Mouse (Mus musculus) frontal cortex, postnatal 14 days (tissue): Measurements from ENCODE around the gene Paqr8.

Experiments
- DNase-seq, 2 experiments: peaks; one replicate each; pipeline ENCODE4 v3.0.0; 2022; ENCODE audit warnings: low spot score in 2 of 2

Paqr8 gene

DNA sequence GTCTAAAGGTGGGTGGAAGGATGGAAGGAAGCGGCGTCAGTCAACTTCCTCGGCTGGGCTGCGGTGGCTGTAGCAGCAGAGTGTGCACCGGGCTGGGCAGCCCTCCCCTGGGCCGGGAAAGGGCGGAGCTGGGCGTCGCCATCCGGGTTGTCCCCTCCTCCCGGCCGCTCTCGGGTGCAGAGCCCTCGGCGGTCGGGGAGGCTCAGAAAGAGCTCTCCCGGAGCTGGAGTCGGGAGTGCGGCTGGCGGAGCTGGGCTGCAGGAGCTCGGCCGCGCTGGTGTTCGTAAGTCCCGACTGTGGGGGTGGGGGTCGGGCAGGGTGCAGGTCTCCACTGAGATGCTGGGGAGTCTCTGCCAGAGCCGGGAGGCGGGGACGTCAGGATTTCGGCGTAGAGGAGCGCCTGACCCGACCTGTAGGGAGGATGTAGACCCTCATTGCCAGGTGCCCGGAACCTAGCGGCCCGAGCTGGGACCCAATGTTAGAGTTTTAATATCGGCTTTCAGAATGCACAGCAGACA is at the start of gene Paqr8:
Gene Paqr8 (plus strand): TSS at position 203 of the 518 bp plus-strand sequence.
- DNase-seq, result peak; percentile 70 to 85

DNA sequence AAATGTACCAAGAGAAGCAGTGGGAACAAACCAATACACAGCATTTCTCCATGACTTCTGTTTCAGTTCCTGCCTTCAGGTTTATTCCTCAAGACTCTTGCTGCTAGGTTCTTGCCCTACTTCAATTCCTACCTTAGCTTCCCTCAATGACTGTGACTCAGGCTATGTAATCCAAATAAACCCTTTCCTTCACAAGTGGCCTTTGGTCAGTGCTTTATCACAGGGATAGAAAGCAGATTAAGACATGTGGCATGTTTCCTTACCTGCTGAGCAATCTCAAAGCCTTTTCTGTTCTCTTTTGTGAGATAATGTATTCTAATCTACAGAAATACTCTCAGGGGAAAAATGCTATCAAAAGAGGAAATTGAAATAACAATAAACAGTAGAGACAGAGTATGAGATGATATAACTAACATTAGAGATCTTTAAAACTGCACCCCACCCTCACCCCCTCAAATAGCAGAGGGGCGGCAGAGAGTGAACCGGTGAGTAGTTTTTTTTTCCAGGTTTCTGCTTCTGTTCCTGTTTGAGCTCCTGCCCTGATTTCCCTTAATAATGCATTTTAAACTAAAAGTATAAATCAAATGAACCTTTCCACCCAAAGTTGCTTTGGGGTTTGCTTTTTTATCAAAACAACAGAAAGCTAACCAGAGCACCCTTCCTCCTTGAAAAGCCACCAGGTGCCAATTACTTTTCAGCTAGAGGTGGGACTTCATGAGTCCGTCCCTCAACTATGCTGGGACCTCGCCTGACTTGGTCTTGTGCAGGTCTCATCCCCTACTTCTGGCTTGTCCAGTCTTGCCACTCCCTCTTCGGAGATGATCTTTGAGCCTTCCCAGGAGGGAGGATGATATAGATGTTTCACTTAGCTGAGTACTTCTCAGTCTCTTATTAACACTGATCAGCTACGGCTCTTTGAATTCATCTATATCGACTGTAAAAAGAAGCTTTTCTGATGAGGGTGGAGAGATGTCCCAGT is 33.2 kb upstream of the Paqr8 start:
- no peak for DNase-seq

DNA sequence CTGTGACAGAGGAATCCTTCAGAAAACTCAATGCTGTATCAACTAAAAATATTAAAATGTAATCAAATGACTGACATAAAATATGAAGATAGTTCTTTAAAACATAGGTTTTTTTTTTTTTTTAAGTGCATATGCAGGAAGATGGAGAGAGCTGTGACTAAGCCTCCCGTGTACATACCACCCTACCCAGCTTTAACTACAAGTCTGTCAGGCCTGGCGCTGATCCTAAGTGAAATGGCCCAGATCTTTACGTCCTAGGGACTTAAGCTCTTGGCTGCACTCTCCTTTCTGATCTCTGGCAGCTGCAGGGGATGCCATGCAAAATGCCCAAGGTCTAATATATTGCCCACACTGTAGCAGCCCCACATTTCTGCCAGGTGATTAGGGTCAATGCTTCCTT is 29.6 kb upstream of the Paqr8 start:
- DNase-seq, result no peak

DNA sequence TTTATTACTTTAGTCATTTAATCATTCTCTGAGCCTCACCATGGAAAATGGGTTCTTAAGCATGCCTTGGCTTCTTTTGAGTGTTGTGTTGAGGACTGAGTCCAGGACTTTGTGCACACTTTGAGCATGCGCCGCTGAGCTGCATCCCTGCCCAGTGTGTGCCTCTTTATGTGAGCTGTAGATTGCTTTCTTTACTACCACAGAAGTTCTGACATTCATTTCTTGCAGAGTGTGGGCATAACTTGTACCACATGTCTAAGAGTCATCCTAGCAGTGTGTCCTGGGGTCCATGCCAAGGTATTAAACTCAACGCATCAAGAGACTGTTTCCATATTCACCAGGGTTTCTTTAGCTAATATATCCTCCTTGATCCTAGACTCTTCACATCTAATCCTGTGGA is 28.5 kb upstream of the Paqr8 start:
- DNase-seq, result no peak

DNA sequence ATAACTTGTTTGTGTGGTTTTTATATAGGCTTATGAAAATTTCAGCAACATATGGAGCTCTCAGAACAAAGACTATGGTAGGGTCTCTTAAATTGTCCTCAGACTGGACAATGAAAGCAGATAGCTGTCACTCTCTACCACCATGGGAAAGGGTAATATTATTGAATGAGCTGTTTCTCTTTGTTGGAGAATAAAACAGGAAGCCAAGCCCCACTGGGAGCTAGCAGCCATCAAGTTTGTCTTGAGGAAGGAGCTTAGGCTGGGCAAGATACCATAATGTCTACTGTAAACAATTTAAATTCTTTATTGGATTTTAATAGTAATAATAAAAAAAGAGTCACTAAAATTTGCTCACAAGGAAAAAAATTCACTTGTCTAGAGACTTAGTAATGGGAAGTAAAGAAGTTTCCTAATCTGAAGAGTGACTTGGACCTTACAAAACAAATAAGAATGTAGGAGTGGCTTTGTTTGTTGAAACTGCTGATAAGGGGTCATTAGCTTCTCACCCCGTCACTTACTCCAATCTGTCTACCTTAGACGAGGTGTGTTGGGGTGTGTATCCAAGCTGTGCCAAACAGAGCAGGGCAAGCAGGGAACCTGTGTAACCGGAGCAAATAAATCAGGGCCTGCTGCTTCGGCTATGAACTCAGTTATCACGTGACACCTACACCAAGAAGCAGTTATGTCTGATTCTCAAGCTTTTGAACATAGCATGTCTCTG is 26.8 kb upstream of the Paqr8 start:
- no peak for DNase-seq

DNA sequence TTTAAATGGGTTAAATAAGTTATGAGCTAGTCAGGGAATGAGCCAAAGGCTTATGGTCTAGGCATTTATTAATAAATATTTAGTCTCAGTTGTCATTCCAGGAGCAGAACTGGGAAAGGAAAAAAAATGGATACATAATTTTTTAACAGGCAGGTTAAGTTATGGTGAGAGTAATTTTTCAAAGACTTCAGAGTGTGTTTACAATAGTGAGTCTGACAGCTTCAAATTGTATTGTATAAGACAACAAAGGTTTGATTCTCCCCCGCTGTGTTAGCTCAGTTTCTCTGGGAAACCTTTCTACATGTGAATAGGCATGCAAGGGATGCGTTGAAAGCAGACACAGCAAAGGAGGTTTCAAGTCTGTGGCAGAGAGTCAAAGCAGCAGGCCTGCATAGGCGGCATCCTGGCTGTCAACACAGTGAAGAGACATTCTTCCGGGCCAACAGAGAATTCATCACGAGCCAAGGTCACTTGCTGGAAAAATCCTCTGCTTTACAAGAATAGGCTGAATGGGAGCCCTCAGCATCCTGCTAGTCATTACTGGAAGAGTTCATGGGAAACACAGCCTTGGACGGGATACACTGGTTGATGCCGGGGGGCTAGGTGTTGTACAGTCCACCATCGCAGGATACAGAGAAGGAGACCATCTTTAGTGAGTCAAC is 23.0 kb upstream of the Paqr8 start:
- DNase-seq, result no peak

DNA sequence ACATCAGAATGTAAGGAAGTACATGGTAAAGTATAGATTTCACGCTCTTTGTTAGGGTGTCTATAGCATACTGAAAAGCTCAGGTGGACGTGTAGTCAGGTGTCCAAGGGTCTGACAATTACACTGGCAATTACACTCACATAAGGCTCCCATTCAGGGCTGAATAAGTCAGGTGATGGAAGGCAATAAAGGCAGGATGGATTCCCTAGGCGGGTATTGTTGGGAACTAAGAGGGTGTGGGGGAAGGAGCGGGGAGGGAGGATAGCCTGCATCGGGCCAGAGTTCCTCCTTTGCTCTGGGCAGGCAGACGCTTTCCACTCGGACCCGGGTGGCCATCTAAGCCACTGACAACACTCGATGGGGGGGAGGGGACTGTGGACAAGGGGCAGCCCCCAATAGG is 22.4 kb upstream of the Paqr8 start:
- no peak for DNase-seq

DNA sequence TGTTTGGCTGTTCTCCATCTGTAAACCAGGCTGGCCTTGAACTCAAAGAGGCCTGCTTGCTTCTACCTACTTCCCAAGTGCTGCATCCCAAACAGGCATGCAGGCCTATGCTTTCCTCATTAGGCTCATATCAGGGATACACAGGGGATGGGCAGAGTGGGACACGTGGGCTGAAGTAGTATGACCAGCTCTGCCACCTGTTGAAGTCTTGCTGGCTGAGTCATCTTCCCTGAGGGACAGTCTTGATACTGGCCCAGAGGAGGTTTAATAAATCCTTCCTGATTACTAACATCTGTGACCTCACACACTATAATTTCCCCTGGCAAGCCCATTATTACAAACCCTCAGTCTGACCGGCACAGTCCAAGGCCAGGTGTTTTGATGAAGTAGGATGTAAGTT is 19.5 kb upstream of the Paqr8 start:
- DNase-seq, result no peak

DNA sequence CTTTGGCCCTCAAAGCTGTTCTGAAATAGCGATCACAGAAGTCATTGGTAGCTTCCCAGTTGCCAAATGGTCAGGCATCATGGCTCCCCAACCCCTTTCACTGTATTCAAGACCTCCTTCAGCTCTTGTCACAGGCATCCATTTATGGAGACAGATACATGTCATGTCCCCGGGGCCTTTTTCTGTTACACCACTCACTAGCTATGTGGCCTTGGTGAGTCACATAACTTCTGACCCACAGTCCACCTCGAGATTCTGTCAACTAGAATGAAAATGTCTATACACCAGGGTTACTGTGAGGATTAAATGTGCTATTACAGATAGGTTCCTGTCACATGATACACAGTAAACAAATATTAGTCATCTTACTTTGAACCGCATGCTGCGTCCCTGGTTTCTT is 17.9 kb upstream of the Paqr8 start:
- DNase-seq, result no peak

DNA sequence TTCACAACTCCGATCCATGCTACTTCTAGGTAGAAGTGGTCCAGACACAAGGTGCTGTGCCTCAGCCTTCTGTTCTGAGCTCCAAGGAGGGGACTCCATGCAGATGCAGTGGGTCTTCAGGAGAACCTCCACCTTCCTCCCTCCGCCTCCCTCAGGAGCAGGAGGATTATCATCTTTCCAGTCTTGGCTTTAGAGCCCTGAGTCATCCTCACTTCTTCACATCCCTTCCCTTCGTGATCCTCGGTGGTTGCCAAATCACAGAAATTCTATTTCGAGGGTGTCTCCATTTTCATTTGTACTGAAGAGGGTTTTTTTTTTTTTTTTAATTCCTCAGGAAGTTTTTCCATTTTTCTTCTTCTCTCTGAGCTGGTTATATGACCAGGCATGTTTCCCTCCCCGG is 16.3 kb upstream of the Paqr8 start:
- DNase-seq, result no peak

DNA sequence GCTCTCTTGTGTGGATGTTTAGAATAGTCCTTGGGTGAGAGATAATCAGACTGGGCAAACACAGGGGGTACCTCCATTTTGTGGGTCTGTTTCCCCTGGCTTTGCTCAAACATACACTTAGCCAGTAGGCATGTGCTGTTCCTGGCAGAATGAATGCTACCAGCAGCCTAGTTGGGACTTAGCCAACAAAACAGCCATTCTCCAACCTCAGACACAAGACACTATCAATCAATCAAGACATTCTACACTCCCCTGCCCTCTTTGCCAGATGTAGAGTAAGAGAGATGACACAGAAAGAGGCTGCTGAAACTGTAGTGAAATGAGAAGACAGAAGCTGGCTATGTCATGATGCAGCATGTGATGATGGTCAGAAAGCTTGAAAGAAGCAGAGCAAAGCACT is 13.1 kb upstream of the Paqr8 start:
- DNase-seq, result no peak

DNA sequence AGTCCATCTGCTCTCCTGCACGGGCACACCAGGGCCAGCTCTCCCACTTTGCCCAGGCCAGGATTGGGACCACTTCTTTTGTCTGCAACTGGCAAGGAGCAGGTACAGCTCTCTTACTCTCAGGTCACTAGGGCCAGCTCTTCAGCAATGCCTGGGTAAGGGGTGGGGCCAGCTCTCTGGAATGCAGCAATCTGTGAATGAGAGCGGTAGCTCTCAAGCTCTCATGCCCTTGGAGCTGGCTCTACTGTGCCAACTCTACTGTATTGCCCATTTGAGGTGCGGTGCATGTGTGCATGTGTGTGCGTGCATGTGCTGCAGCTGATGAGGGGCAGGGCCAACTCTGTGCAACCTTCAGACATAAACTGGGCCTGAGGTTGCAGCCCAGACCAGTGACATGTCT is 11.0 kb upstream of the Paqr8 start:
- DNase-seq, result no peak

DNA sequence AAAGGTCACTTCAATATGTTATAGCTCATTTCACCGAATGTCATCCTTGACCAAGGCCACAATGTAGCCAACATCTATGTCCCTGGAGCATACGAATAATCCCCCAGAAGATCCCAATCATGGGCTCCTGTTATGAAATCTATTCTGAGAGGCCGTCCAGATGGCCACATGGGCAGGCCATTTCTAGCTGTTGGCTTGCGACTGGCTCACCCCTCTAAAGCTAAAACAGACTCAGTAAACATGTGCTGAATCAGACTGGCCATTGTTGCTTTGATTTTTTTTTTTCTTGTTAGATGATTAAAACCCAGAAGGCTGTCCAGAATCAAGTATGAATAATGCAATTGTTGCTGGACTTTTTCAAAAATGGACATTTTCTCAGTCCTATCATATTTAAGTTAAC is 7.3 kb upstream of the Paqr8 start:
- no peak for DNase-seq

DNA sequence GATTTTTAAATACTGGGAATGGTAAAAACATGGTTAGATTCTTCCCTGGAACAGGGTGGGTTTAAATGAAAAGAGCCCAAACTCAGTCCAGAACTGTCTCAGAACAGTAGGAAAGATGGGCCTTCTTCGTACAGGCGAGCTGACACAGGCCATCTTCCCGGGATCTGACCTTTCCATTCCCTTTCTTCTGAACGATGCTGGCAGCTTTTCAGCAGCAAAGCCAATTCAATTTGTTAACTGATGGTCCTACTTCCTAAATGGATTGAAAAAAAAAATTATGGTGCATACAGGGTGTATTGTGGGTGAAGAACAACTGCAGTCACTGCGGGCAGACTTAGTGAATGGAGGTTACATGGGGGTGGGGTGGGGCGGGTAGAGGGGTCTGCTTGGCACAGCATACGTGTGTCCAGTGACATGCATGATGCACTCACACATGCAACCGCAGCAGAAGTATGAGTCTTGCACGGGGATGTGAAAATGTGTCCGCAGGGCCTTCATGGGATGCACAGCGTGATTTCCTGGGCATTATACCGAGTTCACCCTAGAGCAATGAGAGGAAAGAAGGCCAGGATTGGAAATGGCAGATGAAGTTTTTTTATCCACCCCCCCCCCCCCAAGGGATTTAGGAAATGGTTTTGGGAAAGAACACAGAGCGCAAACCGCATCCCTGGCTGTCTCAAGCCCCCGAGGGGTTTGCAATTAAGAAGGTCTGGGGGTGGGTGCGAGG is 566 bp upstream of the Paqr8 start:
- DNase-seq, result no peak

DNA sequence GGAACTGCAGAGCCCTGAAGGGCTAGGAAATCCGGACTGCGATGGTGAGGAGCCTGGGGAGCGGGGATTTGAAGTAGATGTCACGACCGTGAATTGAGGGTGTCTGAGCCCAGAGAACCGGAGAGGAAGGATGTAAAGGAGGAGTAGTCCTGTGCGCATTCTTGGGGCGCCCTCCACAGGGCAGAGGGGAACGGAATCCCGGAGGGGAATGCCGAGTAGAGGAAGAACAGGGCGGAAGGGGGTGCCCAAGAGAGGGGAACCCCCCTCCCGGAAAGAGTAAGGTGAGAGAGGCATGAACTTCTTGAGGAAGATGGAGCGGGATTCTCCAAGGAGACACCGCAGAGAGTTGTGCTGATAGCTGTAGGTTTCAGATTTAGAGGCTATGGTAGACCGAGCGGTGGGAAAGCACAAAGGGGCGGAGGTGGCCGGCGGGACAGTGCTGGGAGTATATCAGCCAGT is 564 bp downstream of the Paqr8 start:
- peak; percentile 69 to 72 for DNase-seq

DNA sequence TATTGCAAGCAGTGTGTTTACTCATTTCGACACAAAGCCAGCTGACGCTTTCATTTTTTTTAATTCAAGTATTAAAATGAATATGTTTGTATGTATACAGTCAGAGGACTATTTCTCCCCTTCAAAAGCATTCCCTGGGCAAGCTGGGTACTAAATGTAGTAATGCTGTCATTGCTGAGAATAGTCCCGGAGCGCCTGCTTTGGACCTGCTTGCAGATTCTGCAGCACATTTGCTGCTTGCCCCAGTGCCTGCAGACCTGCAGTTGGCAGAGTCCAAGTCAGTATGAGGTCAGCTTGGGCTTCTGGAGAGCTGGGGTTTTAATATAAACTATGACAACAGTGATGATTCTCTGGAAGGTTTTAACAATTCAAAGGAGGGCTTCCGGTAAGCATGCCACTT is 2.7 kb downstream of the Paqr8 start:
- no peak for DNase-seq

DNA sequence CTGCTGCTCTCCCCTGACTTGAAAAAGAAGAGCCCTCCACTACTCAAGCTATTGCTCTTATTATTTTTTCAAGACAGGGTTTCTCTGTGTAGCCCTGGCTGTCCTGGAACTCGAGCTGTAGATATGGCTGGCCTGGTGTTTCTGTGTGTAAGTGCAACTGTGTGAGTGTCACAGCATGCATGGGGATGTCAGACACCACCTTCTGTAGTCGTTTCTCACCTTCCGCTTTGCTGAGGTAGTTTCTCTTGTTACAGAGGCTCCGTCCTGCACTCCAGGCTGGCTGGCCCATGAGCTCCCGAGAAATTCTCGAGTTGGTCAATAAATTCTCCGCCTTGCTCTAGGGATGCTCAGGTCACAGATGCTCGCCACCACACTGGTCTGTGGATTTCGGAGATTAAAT is 8.0 kb downstream of the Paqr8 start:
- DNase-seq, result no peak

DNA sequence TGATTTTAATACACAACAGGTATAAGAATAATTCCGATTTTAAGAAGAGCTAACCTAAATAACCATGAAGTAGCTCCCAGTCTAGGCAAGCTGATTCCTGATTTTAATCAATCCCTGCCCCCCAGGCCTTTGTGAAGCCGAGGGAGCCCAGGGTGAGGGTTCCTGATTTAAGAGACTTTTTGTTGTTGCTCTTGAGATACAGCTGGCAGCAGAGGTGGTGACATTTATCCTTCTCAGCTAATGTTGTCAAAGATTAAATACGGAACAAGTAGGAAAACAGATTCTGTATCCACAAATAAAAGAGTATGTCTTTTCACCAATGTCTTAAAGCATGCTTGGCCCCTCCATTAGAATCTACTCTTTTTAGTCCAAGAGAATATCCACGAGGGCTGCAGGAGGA is 9.9 kb downstream of the Paqr8 start:
- DNase-seq, result no peak

DNA sequence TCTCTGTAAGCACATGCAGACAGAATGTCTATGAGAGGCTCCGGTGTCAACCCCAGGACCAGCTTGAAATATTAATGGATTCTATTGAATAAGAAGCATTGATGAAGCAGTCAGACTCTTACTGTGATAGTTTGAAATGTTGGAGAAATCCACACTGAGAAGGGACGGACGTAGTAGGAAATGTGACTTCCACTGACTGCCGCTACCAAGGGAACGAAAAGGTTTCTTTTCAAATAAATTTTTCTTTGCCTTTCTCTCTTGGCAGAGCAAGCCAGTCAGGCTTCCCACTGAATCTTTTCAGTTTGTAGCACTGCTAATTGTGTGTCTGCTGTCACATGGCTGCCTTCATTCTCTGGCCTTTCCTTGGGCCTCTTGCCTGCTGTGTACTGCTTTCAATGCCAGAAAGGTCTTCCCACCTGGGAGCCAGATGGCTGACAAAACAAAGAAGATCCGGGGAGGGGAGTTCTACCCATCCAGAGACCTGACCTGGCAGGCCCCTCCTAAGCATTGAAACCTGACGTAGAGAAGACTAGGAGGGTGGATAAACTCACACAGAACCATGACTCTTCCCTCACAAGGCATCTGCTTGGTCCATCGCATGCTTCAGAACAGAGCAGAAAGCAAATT is 15.2 kb downstream of the Paqr8 start:
- peak; percentile 44 to 60 for DNase-seq

DNA sequence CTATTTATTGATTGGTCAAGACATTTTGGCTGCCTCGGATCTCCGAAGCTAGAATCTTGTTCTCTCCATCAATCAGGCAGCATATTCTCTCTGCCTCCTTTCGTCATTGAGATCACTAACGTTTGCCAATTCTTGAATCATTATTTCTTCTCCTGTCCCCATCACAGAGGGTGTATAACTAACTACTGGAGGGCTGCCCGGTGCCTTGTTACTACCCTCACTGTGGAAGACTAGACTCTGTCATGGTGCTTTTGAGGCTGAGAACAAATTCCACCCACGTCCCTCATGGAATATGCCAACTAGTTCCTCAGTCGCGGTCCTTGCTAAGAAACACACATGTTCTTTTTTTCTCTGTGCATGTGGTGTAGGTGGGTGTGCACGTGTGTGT is 15.7 kb downstream of the Paqr8 start:
- peak; percentile 70 to 81 for DNase-seq

DNA sequence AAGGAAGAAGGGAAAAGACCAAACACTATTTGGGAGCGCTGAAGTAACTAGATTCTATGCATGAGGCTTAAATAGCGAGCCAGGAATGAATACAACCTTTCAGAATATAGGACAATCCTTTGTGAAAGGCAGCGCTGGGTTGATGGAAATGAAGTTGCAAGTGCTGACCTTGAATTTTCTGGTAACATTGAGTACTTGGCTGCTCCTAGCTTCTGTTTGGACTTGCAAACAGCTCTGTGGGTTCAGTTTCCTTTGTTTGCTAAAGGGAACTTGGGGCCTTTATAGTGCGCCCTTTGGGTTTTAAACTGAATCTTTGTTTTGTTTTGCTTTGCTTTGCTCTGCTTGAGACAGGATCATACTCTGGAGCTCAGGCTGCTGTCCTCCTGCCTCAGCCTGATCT is 18.1 kb downstream of the Paqr8 start:
- DNase-seq, result no peak
